In the genomic region with DNA sequence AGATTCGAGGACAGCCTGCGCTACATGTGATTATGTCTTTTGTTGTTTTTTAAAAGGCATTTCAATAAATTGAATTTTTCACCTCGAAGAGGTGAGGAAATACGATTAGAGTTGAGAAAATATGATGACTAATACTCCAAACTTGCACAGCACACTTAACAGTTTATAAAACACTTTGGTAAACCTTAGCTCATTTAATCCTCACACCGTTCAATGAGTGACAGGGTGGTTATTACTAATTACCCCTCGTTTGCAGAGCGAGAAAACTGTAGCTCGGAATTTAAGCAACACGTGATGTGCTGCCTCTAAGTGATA, we compare ENCODE assay signal across 8 mouse cellular contexts. TPM values are rescaled to one million over a fixed set of nuclear protein-coding genes. Genes with fewer than 3 reads are reported as not detected.
DNase-seq lines count a peak whose midpoint lies in the region; ATAC-seq and TF ChIP-seq lines count a peak whose summit lies in the region.

No protein-coding gene starts in this region.

- TF ChIP-seq POLR2A in ES-Bruce4 (IDR thresholded peaks at IDR 0.05; ENCODE audit: insufficient read depth, low read length): no peak

- TF ChIP-seq EP300 in ES-Bruce4 (IDR thresholded peaks at IDR 0.05; ENCODE audit: insufficient read depth, low read depth, low read length): no peak
- no peak for TF ChIP-seq EP300 in liver, postnatal 0 days (IDR thresholded peaks at IDR 0.05; ENCODE audit: low read depth)

- no peaks in the 10 kb centered on the region for H3K9me3 ChIP-seq in heart, embryonic 12.5 days (replicated peaks)
- H3K9me3 ChIP-seq in ES-Bruce4 (replicated peaks; ENCODE audit: control insufficient read depth, insufficient read depth, low read length, poor library complexity, severe bottlenecking): no peaks in the 10 kb centered on the region
- no peaks in the 10 kb centered on the region for H3K9me3 ChIP-seq in hindbrain, embryonic 10.5 days
- H3K9me3 ChIP-seq in liver, postnatal 0 days (ENCODE audit: low read length): no peaks in the 10 kb centered on the region

- no peak for ATAC-seq in heart, embryonic 12.5 days (ENCODE audit: insufficient number of reproducible peaks, low FRiP score)
- ATAC-seq in liver, postnatal 0 days: no peak
- no peak for ATAC-seq in monocyte, adult 5-6 weeks (replicated peaks; ENCODE audit: insufficient number of reproducible peaks, low FRiP score, low TSS enrichment, poor library complexity, severe bottlenecking)

- intact Hi-C loops in heart, postnatal 36 days (cut with DNase I): loop anchor here (1.0 to 10.0 kb wide), 5 partner anchors 47 to 281 kb away; a partner anchor contains a TSS

- no peak overlapping the region; the same call in 1 of the 2 replicates for H3K27ac ChIP-seq in heart, embryonic 12.5 days (ENCODE audit: poor library complexity, severe bottlenecking)
- H3K27ac ChIP-seq in ES-Bruce4 (ENCODE audit: insufficient read depth, low read length): no peak overlapping the region
- H3K27ac ChIP-seq in hindbrain, embryonic 10.5 days: peak overlapping the region; percentile 99
- H3K27ac ChIP-seq in liver, postnatal 0 days (ENCODE audit: low read depth): peak overlapping the region; percentile 79

- no peak for TF ChIP-seq CTCF in ES-Bruce4 (IDR thresholded peaks at IDR 0.05; ENCODE audit: low read depth, low read length)
- TF ChIP-seq CTCF in liver, postnatal 0 days (IDR thresholded peaks at IDR 0.05; ENCODE audit: low read depth): no peak

- no peaks in the 10 kb centered on the region for H3K27me3 ChIP-seq in heart, embryonic 12.5 days (replicated peaks)
- no peaks in the 10 kb centered on the region for H3K27me3 ChIP-seq in ES-Bruce4 (ENCODE audit: control insufficient read depth, insufficient read depth, low read length, poor library complexity, severe bottlenecking)
- H3K27me3 ChIP-seq in hindbrain, embryonic 10.5 days (ENCODE audit: insufficient read depth, poor library complexity, severe bottlenecking): no peaks in the 10 kb centered on the region
- H3K27me3 ChIP-seq in liver, postnatal 0 days (ENCODE audit: insufficient read depth, low read length): no peaks in the 10 kb centered on the region

- H3K4me2 ChIP-seq in heart, embryonic 12.5 days: peak overlapping the region; percentile 65
- peak overlapping the region; percentile 69 for H3K4me2 ChIP-seq in liver, postnatal 0 days (ENCODE audit: low read depth, low read length)

- peak overlapping the region; percentile 77 for H3K4me3 ChIP-seq in heart, embryonic 12.5 days
- peak overlapping the region; percentile 22 for H3K4me3 ChIP-seq in ES-Bruce4 (ENCODE audit: low read depth, low read length)
- H3K4me3 ChIP-seq in hindbrain, embryonic 10.5 days: peak overlapping the region; percentile 87
- peak overlapping the region; percentile 74 for H3K4me3 ChIP-seq in liver, postnatal 0 days (ENCODE audit: low read depth, low read length)

- H3K36me3 ChIP-seq in heart, embryonic 12.5 days: peaks cover 33% of the 10 kb centered on the region
- peaks cover 26% of the 10 kb centered on the region for H3K36me3 ChIP-seq in ES-Bruce4 (ENCODE audit: control insufficient read depth, insufficient read depth, low read length, poor library complexity, severe bottlenecking)
- peaks cover 51% of the 10 kb centered on the region for H3K36me3 ChIP-seq in hindbrain, embryonic 10.5 days
- peaks cover 49% of the 10 kb centered on the region for H3K36me3 ChIP-seq in liver, postnatal 0 days (replicated peaks; ENCODE audit: insufficient read depth, low read length)

- H3K4me1 ChIP-seq in heart, embryonic 12.5 days (replicated peaks): peaks cover 16% of the 10 kb centered on the region
- no peaks in the 10 kb centered on the region for H3K4me1 ChIP-seq in ES-Bruce4 (ENCODE audit: control insufficient read depth, insufficient read depth, low read length)
- H3K4me1 ChIP-seq in hindbrain, embryonic 10.5 days (replicated peaks): peaks cover 12% of the 10 kb centered on the region
- H3K4me1 ChIP-seq in liver, postnatal 0 days (ENCODE audit: insufficient read depth): peaks cover 15% of the 10 kb centered on the region

- no peak for DNase-seq in heart, postnatal 36 days
- DNase-seq in hindbrain, embryonic 10.5 days (ENCODE audit: low spot score): no peak
- DNase-seq in liver, postnatal 0 days: no peak
- no peak for DNase-seq in adrenal gland, adult 18-20 months (ENCODE audit: low spot score in 2 of 2)
- no peak for DNase-seq in c-Kit-positive CD71-positive TER-119-positive erythroid progenitor cells, embryonic 14.5 days (ENCODE audit: low spot score)

- 37% methylated on average over 9 of the region's 9 CpGs for WGBS in heart, embryonic 12.5 days
- WGBS in hindbrain, embryonic 10.5 days: 46% methylated on average over 9 of the region's 9 CpGs
- WGBS in liver, postnatal 0 days (ENCODE audit: insufficient replicate concordance): 37% methylated on average over 9 of the region's 9 CpGs

- peak overlapping the region; percentile 60 for H3K9ac ChIP-seq in heart, embryonic 12.5 days
- peak overlapping the region; percentile 87 for H3K9ac ChIP-seq in ES-Bruce4 (ENCODE audit: low read depth, poor library complexity, severe bottlenecking)
- peak overlapping the region; percentile 83; the same call in 1 of the 2 replicates for H3K9ac ChIP-seq in liver, postnatal 0 days (replicated peaks)

RNA-seq across cellular contexts. Expression of a gene that starts 0.5 kb away (rescaled TPM):
- 86.0 and 86.5 TPM in 2 replicates for polyA plus RNA-seq in heart, embryonic 12.5 days (2016; fragmentation: Nextera tagmentation; extraction: Ambion mirVana)
- 10 to 100 TPM; 35.7 to 37.6 TPM for total RNA-seq in heart, postnatal 36 days (2021)
- polyA plus RNA-seq in ES-Bruce4 (2011; ENCODE audit: insufficient read depth, insufficient read length, low read depth, missing spikeins): 47.7 and 51.5 TPM in 2 replicates
- polyA plus RNA-seq in hindbrain, embryonic 10.5 days (2016; fragmentation: Nextera tagmentation; extraction: Ambion mirVana): 119 TPM in 2 replicates
- polyA plus RNA-seq in liver, postnatal 0 days (2015; fragmentation: Nextera tagmentation; extraction: Ambion mirVana): 38.4 and 40.1 TPM in 2 replicates
- 10 to 100 TPM; 55.7 to 65.8 TPM for total RNA-seq in adrenal gland, adult 18-20 months (2021)
- total RNA-seq in monocyte, adult 5-6 weeks (2017): 42.2 to 79.4 TPM (median 58.1 TPM) in 3 replicates

RNA-seq across cellular contexts. Expression of a gene that starts 29.9 kb away (rescaled TPM):
- polyA plus RNA-seq in heart, embryonic 12.5 days (2016; fragmentation: Nextera tagmentation; extraction: Ambion mirVana): 115 and 119 TPM in 2 replicates
- 100 to 1,000 TPM; 175 to 193 TPM for total RNA-seq in heart, postnatal 36 days (2021)
- 38.5 and 40.4 TPM in 2 replicates for polyA plus RNA-seq in ES-Bruce4 (2011; ENCODE audit: insufficient read depth, insufficient read length, low read depth, missing spikeins)
- polyA plus RNA-seq in hindbrain, embryonic 10.5 days (2016; fragmentation: Nextera tagmentation; extraction: Ambion mirVana): 143 and 167 TPM in 2 replicates
- polyA plus RNA-seq in liver, postnatal 0 days (2015; fragmentation: Nextera tagmentation; extraction: Ambion mirVana): 42.4 and 53.2 TPM in 2 replicates
- total RNA-seq in adrenal gland, adult 18-20 months (2021): 100 to 1,000 TPM; 134 to 145 TPM
- total RNA-seq in monocyte, adult 5-6 weeks (2017): 68.6 to 98.9 TPM (median 97.4 TPM) in 3 replicates

RNA-seq across cellular contexts. Expression of a gene that starts 47.1 kb away (rescaled TPM):
- polyA plus RNA-seq in heart, embryonic 12.5 days (2016; fragmentation: Nextera tagmentation; extraction: Ambion mirVana): 12.9 and 13.9 TPM in 2 replicates
- total RNA-seq in heart, postnatal 36 days (2021): 10 to 100 TPM in 1 of 2 experiments, 1 to 10 TPM in 1; 7.0 to 10.3 TPM
- 32.4 and 36.2 TPM in 2 replicates for polyA plus RNA-seq in ES-Bruce4 (2011; ENCODE audit: insufficient read depth, insufficient read length, low read depth, missing spikeins)
- polyA plus RNA-seq in hindbrain, embryonic 10.5 days (2016; fragmentation: Nextera tagmentation; extraction: Ambion mirVana): 10.8 and 11.0 TPM in 2 replicates
- polyA plus RNA-seq in liver, postnatal 0 days (2015; fragmentation: Nextera tagmentation; extraction: Ambion mirVana): 60.1 and 61.8 TPM in 2 replicates
- 10 to 100 TPM; 11.7 to 21.8 TPM for total RNA-seq in adrenal gland, adult 18-20 months (2021)
- total RNA-seq in monocyte, adult 5-6 weeks (2017): 18.7 to 46.1 TPM (median 31.6 TPM) in 3 replicates

Comparison
In these comparisons a context has a peak if more than half of its experiments do, and no peak if none do; other contexts are left out.
1. H3K27ac ChIP-seq: peak in hindbrain, embryonic 10.5 days (single experiment) and liver, postnatal 0 days (single experiment); none in heart, embryonic 12.5 days (single experiment) and ES-Bruce4 (single experiment).
2. H3K4me3 ChIP-seq: peak in every context shown above with its lines; median percentile 87 in hindbrain, embryonic 10.5 days; 77 in heart, embryonic 12.5 days; 74 in liver, postnatal 0 days; 22 in ES-Bruce4.
3. Peak in every context shown above with its lines, with median percentiles within 50 percentile points of each other: H3K9ac ChIP-seq.